Mouse (Mus musculus): Measurements from ENCODE around the gene Tut7.
"Not testable (repeated sequence)": the region's sequence is repeated elsewhere in the genome, so short reads cannot be mapped to it uniquely, and the experiment has no call there.

DNA sequence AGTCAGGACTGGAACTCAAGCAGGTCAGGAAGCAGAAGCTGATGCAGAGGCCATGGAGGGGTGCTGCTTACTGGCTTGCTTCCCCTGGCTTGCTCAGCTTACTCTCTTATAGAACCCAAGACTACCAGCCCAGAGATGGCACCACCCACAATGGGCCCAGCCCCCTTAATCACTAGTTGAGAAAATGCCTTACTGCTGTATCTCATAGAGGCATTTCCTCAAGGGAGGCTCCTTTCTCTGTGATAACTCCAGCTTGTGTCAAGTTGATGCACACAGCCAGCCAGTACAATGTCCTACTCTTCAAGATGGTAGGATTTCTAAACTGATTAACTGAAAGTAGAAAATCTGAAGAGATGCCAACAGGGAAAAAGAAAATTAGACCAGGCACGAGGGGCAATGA is 100.9 kb downstream of the Tut7 start:
- TF ChIP-seq EP300, CTCF (IDR thresholded peaks at IDR 0.05; ENCODE audit: low read depth): not testable (repeated sequence)

Measured in liver, postnatal 0 days (tissue).